Mouse (Mus musculus) common myeloid progenitor, adult 5-6 weeks (primary cell): ENCODE data around the gene Shroom2. TPM values are rescaled to one million over a fixed set of nuclear protein-coding genes. Genes with fewer than 3 reads are reported as not detected.
A peak's percentile ranks its signal among the peaks of the same experiment; 100 is the strongest.

Experiments
- ATAC-seq: replicated peaks from 2 replicates; pipeline ENCODE4 v1.8.0; 2016; ENCODE audit warnings: low read depth, mild to moderate bottlenecking, moderate TSS enrichment, inconsistent platforms; ENCODE audit not compliant: poor library complexity, severe bottlenecking
- total RNA-seq: library from RNA; stranded (forward); fragments of 200-1000, 187-1606 nt; gene quantifications from 2 replicates; pipeline ENCODE4 v1.2.3, GENCODE M21; 2017

Shroom2 gene
- total RNA-seq, 1 experiment from 2014 or later: not detected

DNA sequence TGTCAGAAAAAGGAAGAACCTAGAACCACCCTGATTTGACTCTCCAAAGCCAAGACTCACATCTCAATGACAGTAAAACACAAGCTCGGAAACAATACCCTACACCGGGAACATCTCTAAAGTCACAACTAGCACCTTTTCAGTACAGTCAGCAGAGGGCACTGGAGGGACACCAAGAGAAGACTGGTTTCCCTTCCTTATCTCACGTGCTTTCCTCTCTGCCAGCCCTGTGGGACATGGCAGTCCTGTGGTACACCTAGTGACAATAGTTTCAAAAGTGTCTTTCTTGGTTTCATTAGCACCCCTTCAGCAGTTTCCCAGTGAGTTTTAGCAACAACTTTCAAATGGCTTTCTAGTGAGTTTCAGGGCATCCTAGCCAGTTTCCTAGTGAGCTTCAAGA is 63.9 kb downstream of the Shroom2 start:
- peak; percentile 97 for ATAC-seq

GRCm38 (mm10) chrX:152703624-152704023 is 65.6 kb downstream of the Shroom2 start:
- ATAC-seq: no peak

DNA sequence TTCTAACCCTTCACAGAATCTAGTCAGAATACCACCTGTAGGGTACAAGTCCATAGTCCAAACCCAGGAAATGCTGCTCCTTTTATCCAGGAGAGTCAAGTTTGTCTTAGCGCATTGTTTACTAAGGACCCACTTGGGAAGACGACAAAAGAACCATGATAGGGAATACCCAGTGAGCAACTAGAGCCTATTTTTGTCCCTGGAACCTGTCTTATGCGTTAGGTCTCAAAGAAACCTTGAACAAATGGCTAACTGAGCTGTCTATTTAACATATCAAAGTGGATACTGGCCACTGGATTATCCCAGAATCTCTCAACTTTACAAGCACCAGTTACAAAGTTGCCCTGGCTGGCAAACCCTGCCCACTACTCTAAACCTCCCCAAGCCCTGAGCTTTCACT is 67.6 kb downstream of the Shroom2 start:
- ATAC-seq: no peak

- ATAC-seq: no peak
Measured at GRCm38 (mm10) chrX:152690788-152691291, 78.4 kb downstream of the Shroom2 start.

GRCm38 (mm10) chrX:152679190-152679814 is 90.0 kb downstream of the Shroom2 start:
- ATAC-seq: no peak

GRCm38 (mm10) chrX:152676357-152676756 is 92.9 kb downstream of the Shroom2 start:
- ATAC-seq: 0 out of 2 replicates have a peak, but pooled peaks have one; percentile 39

GRCm38 (mm10) chrX:152673431-152673830 is 95.8 kb downstream of the Shroom2 start:
- ATAC-seq: no peak

DNA sequence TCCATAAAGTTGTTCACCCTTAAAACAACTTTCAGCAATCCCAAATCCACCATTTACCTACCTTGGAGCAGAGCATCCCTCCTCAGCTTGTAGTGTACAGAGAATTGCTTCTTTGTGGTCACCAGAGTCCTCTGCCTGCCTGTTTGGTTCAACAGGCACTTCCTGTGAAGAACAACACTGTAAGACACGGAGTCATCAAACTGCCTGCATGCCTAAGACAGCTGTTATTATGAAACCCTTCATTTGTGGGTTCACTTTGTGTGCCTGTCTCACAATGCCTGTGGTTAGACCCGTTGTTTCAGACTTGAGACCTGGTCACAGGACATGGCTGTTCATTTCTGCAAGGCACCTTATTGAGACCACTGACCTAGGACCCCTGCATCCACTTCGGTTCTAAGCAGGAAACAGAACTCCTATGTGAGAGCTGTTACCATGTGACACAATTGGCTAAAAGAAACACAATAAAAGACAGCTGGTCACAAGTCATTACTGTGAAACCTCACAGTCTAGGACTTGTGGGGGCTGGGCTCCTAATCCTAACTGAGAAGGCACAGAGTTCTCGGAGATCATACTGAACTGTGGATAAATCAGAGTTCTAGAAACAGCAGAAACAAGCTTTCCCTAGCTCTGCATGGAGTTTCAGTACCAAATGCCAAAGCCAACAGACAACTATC is 111.8 kb downstream of the Shroom2 start:
- 0 out of 2 replicates have a peak, but pooled peaks have one; percentile 29 for ATAC-seq

- no peak for ATAC-seq
Measured at GRCm38 (mm10) chrX:152656609-152656939, 112.7 kb downstream of the Shroom2 start.

GRCm38 (mm10) chrX:152655796-152656608 is 113.3 kb downstream of the Shroom2 start:
- no peak for ATAC-seq

DNA sequence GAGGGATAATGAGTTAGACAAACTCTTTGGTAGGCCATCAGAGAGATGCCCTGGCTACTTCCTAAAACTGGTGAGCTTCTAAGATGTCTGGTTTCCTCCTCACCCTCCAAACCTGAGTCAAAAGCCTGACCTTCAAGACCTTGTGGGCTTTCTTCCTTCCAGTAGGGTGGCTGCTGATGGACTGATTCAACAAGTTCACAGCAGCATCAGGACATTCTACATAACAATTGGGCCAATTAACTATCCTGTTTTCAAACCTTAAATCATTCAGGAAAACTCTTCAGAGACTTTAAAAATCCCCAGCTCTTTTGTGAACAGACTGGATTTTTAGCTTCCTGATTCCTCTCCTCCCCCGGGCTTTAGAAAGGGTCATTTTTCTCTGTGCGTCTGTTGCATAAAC is 116.6 kb downstream of the Shroom2 start:
- ATAC-seq: no peak

DNA sequence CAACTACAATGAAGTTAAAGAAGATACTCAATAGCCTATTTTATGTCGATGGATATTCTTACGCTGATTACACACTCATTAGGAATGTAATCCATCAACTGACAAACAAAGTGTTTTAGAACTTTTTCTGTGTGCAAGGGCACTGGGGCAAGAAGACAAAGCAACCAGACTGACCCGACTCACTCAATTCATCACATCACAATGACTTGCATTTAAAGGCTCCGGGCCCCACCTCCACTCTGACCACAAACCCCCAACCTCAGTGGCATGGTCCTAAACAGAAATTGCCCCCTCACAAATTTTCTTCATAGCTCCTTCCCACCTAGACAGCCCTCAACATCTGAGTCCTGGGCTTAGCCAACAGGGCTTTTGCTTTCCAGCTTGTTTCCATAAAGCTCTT is 124.4 kb downstream of the Shroom2 start:
- ATAC-seq: no peak

DNA sequence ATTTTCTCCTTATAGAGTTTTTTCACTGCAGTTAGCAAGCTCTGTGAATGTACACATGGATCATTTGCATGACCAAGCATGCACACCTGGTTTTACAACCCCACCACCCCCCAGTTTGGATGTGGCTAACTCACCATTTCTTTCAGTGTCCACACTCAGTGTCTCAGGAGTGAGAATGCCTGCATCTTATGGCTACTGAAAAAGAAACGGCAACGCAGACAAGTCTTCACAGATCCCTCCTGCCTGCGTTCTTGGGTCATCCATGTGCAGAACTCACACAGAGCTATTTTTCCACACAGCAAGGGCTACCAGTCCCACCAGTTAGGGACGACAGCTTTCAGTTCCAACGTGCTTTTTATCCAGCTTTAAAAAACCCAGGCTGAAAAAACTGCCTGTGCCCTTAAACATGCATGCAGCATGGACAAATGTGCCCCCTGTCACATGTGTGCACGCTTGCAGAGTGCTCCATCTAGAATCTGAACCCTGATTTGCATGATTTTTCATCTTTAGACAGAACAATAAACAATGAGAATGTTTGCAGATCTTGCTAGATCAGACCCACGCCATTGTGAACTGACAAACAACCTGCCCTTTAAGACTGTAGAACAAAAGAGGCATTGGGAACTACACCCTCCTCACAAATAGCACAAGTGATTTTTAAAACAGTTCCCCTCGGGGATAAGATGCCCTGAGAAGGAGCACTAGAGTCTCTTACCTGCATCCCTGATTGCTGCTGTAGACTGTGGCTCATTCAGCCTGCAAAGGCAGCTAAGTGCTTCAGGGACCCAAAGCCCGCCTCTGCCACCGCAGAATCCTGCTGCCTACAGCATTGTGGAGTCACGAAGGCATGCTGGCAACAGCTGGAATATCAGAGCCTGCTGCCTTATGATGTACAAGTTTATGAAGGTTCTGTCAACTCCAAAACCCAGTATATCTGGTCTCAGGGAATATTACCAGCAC is 125.3 kb downstream of the Shroom2 start:
- no peak for ATAC-seq

GRCm38 (mm10) chrX:152643201-152643600 is 126.1 kb downstream of the Shroom2 start:
- ATAC-seq: no peak

- no peak for ATAC-seq
Measured at GRCm38 (mm10) chrX:152642627-152643026, 126.6 kb downstream of the Shroom2 start.

GRCm38 (mm10) chrX:152635397-152635796 is 133.9 kb downstream of the Shroom2 start:
- ATAC-seq: no peak

GRCm38 (mm10) chrX:152621407-152621806 is 147.9 kb downstream of the Shroom2 start:
- no peak for ATAC-seq

DNA sequence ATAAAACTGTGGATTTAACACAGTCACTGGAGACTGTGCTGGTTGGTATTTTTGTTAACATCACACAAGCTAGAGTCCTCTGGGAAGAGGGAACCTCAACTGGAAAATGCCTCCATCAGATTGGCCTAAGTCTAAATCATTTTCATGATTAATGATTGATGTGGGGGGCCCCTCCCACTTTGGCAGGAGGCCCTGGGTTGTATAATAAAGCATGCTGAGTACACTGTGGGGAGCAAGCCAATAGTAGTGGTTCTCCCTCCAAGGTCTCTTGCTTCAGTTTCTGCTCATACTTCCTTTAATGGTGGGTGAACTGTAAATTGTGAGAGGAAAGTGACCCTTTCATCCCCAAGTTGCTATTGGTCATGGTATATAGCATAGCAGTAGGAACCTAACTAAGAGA is 148.3 kb downstream of the Shroom2 start:
- ATAC-seq: no peak

DNA sequence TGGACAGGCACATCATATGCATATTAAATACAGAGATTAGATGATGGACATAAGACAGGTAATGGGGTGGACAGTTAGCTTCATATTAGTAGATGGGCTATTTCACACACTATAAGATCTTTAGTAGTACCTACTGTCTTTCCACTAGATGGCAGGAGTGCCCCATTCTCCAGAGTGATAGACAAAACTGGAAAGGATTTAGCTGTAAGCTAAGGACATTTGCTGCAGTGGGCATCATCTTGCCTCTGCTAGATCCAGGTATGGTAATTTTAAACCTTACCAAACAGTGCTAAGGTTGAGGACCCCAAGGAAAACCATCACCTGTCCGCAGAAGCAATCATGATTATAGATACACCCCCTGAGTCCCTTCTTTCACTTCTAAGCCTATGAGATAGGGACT is 150.8 kb downstream of the Shroom2 start:
- 0 out of 2 replicates have a peak, but pooled peaks have one; percentile 54 for ATAC-seq

GRCm38 (mm10) chrX:152563034-152563433 is 206.2 kb downstream of the Shroom2 start, which contains the start of gene Cldn34a:
Gene Cldn34a, plus strand, starts transcription at chrX:152563334.
- ATAC-seq: no peak
